Mouse (Mus musculus) G1E (cell line): Measurements from ENCODE around the gene Flywch2.

Experiments used
- CTCF ChIP-seq: IDR thresholded peaks from 2 replicates; pipeline ENCODE4 v1.5.1; 2012; ENCODE audit warnings: low read depth, low read length, inconsistent platforms, mixed read lengths
- GATA2 ChIP-seq: IDR thresholded peaks from 2 replicates; pipeline ENCODE4 v1.6.1; 2012; ENCODE audit warnings: low read depth, low read length, inconsistent platforms, borderline replicate concordance
- TAL1 ChIP-seq: conservative IDR thresholded peaks from 2 replicates; pipeline ENCODE4 v1.6.1; 2012; ENCODE audit warnings: low read depth, low read length, inconsistent platforms, mixed read lengths

DNA sequence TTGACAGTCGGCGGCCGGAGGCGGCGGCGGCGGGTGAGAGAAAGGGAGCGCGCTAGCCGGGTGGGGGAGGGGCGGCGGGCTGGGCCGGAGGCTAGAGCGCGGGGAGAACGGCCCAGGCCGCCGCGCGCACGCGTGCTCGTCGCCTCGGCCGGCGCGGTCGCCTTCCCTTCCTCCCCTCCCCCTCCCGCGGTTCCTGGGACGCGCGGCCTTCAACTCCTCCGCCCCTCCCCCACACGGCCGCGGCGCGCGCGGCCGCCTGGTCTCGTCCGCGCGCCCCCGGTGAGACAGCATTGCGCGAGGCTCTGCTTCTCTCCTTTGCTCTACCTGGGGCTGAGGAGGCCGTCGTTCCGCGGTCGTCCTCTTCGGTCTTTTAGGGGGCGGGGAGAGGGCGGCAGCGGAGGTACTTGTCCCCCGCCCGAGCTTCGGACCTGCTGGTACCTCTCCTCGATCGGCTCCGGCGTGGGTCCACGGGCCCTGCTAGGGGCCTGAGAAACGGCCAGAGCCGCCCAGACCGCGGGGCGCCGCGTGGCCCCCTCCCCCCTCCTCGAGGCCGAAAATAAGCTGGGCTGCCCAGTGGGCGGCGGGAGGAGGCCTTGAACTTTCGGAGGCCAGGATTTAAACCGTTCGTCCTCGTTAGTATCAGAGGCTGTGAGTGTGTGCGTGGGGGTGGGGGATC is 17.6 kb upstream of the Flywch2 start:
- no peak for TF ChIP-seq CTCF
- no peak for TF ChIP-seq TAL1
- no peak for TF ChIP-seq GATA2
